Mouse (Mus musculus) testis, adult 2 months (tissue): ENCODE results near the gene Nfkb1.

ENCODE experiments used
- CTCF ChIP-seq: fragments of 200-500 bp; IDR thresholded peaks from 2 replicates; pipeline ENCODE4 v1.5.1; 2012; ENCODE audit warnings: low read depth, mild to moderate bottlenecking, inconsistent platforms, low read length, moderate library complexity; ENCODE audit not compliant: control insufficient read depth, insufficient read depth, insufficient replicate concordance
- POLR2A ChIP-seq: fragments of 200-500 bp; IDR thresholded peaks from 2 replicates; pipeline ENCODE4 v1.6.1; 2012; ENCODE audit warnings: low read depth, mild to moderate bottlenecking, inconsistent platforms, low read length, moderate library complexity; ENCODE audit not compliant: control insufficient read depth

DNA sequence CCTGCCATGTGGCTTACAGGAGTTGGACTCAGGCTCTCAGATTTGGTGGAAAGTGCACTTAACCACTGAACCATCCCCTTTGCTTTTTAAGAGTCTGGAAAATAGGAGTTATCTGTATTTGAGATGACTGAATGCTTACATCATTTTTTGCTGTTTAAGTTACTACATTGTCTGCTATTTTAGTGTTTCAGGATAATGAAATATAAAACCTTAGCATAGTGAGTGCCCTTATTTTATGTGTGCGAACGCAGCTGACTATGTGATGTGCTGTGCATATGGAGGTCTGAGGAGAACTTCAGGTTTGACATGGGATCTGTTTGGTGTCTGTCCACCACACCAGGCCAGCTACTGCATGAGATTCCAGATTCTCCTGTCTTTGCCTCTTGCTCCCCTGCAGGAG, 66.1 kb downstream of the Nfkb1 start:
- TF ChIP-seq POLR2A = no peak
- TF ChIP-seq CTCF = no peak
